Mouse (Mus musculus) small intestine, adult 2 months (tissue): ENCODE measurements around the gene Cd164l2. TPM values are rescaled to one million over a fixed set of nuclear protein-coding genes. Genes with fewer than 3 reads are reported as not detected.

ENCODE experiments used
- H3K27ac ChIP-seq: fragments of 200-500 bp; 2 replicates; pipeline ENCODE4 v1.5.1; 2012; ENCODE audit warnings: low read depth, low read length, control low read depth, inconsistent platforms; ENCODE audit not compliant: insufficient read depth
- H3K27me3 ChIP-seq: fragments of 200-500 bp; 2 replicates; pipeline ENCODE4 v1.6.1; 2012; ENCODE audit warnings: mild to moderate bottlenecking, moderate library complexity, low read length, inconsistent platforms; ENCODE audit not compliant: control insufficient read depth, insufficient read depth
- H3K36me3 ChIP-seq: fragments of 200-500 bp; 2 replicates; pipeline ENCODE4 v1.6.1; 2012; ENCODE audit warnings: mild to moderate bottlenecking, low read length, control low read depth, inconsistent platforms; ENCODE audit not compliant: control insufficient read depth, insufficient read depth
- H3K4me1 ChIP-seq: fragments of 200-500 bp; 2 replicates; pipeline ENCODE4 v1.6.1; 2012; ENCODE audit warnings: low read length, inconsistent platforms, mixed read lengths; ENCODE audit not compliant: control insufficient read depth, insufficient read depth, insufficient read length
- H3K4me3 ChIP-seq: fragments of 200-500 bp; 2 replicates; pipeline ENCODE4 v1.5.1; 2012; ENCODE audit warnings: low read depth, mild to moderate bottlenecking, control low read depth, inconsistent platforms, low read length, moderate library complexity
- CTCF ChIP-seq: fragments of 200-500 bp; IDR thresholded peaks from 2 replicates; pipeline ENCODE4 v1.5.1; 2012; ENCODE audit warnings: low read depth, mild to moderate bottlenecking, control low read depth, inconsistent platforms, low read length, moderate library complexity, mixed read lengths; ENCODE audit not compliant: insufficient replicate concordance, insufficient read length; ENCODE audit errors: extremely low read depth
- POLR2A ChIP-seq: fragments of 200-500 bp; IDR thresholded peaks from 2 replicates; pipeline ENCODE4 v1.6.1; 2012; ENCODE audit warnings: low read depth, mild to moderate bottlenecking, control low read depth, inconsistent platforms, low read length, moderate library complexity
- WGBS: fragments of 180-500 bp; shearing (Covaris S2); methylation state at CpG from one replicate; pipeline ENCODE4 v1.1.7; 2018; 5-methylcytosine and 5-hydroxymethylcytosine counted together
- polyA plus RNA-seq: library from polyadenylated mRNA; depleted of rRNA; stranded (reverse); fragments of >200 nt; gene quantifications from 2 replicates; pipeline ENCODE4 v1.2.3, GENCODE M21; 2012

Gene Cd164l2
- polyA plus RNA-seq, 1 experiment = 0.61 TPM

GRCm38 (mm10) chr4:133257230-133257629 is 45.3 kb downstream of the Cd164l2 start:
- peaks cover 22% of the 10 kb centered on the region for H3K4me1 ChIP-seq
- H3K27ac ChIP-seq = no peak overlapping the region; the same call in 1 of the 2 replicates
- H3K27me3 ChIP-seq = no peaks in the 10 kb centered on the region
- no peaks in the 10 kb centered on the region; the same call in 1 of the 2 replicates for H3K36me3 ChIP-seq
- TF ChIP-seq POLR2A = no peak
- no peak for TF ChIP-seq CTCF
- H3K4me3 ChIP-seq = peak overlapping the region; percentile 49
- 24% methylated on average over 12 of the region's 12 CpGs for WGBS

- WGBS = 26% methylated on average over 12 of the region's 12 CpGs
- Histone ChIP-seq H3K27ac (peak overlapping the region; percentile 20; the same call in 1 of the 2 replicates), H3K27me3 (no peaks in the 10 kb centered on the region), H3K4me1 (peaks cover 22% of the 10 kb centered on the region), H3K36me3 (no peaks in the 10 kb centered on the region), H3K4me3 (no peak overlapping the region)
- TF ChIP-seq POLR2A (0 out of 2 replicates have a peak, but pooled peaks have one; percentile 19), CTCF (no peak)
These were observed 46.0 kb downstream of the Cd164l2 start for GRCm38 (mm10) chr4:133257798-133258408.

- H3K36me3 ChIP-seq = peaks cover 19% of the 10 kb centered on the region
- H3K4me1 ChIP-seq = peaks cover 15% of the 10 kb centered on the region
- H3K27ac ChIP-seq = no peak overlapping the region
- peak overlapping the region; percentile 51; the same call in 1 of the 2 replicates for H3K4me3 ChIP-seq
- TF ChIP-seq POLR2A (no peak), CTCF (no peak)
- WGBS = 66% methylated on average over 10 of the region's 10 CpGs
- H3K27me3 ChIP-seq = no peaks in the 10 kb centered on the region
These were observed 49.9 kb downstream of the Cd164l2 start for GRCm38 (mm10) chr4:133261641-133262374.

- 59% methylated on average over 7 of the region's 7 CpGs for WGBS
- no peak for TF ChIP-seq POLR2A
- no peak for TF ChIP-seq CTCF
- H3K27me3 ChIP-seq = no peaks in the 10 kb centered on the region
- H3K36me3 ChIP-seq = peaks cover 23% of the 10 kb centered on the region
- H3K4me3 ChIP-seq = peak overlapping the region; percentile 51
- H3K27ac ChIP-seq = no peak overlapping the region
- H3K4me1 ChIP-seq = peaks cover 10% of the 10 kb centered on the region
These were observed 50.4 kb downstream of the Cd164l2 start for GRCm38 (mm10) chr4:133262375-133262765.

GRCm38 (mm10) chr4:133262882-133263281 is 51.0 kb downstream of the Cd164l2 start, which contains the start of gene Sytl1:
Sytl1 (minus strand) TSS chr4:133263113.
- Histone ChIP-seq H3K4me3 (peak within 1 kb of the TSS; percentile 51), H3K27ac (peak within 1 kb of the TSS; percentile 10; the same call in 1 of the 2 replicates), H3K4me1 (peaks cover 5% of the 10 kb centered on the region), H3K27me3 (no peaks in the 10 kb centered on the region), H3K36me3 (peaks cover 28% of the 10 kb centered on the region)
- 15% methylated on average over 7 of the region's 7 CpGs for WGBS
- no peak for TF ChIP-seq CTCF
- no peak; the same call in 1 of the 2 replicates for TF ChIP-seq POLR2A

- no peak overlapping the region for H3K27ac ChIP-seq
- TF ChIP-seq POLR2A = no peak
- no peak for TF ChIP-seq CTCF
- no peaks in the 10 kb centered on the region for H3K27me3 ChIP-seq
- 82% methylated on average over 5 of the region's 5 CpGs for WGBS
- H3K4me3 ChIP-seq = no peak overlapping the region
- H3K36me3 ChIP-seq = peaks cover 37% of the 10 kb centered on the region
- H3K4me1 ChIP-seq = 0 out of 2 replicates have a peak, but pooled peaks cover 3% of the 10 kb centered on the region
These were observed 51.8 kb downstream of the Cd164l2 start for GRCm38 (mm10) chr4:133263756-133264155.

- TF ChIP-seq CTCF = no peak
- no peak for TF ChIP-seq POLR2A
- Histone ChIP-seq H3K4me3 (no peak overlapping the region), H3K27ac (no peak overlapping the region), H3K36me3 (peaks cover 44% of the 10 kb centered on the region), H3K27me3 (no peaks in the 10 kb centered on the region), H3K4me1 (0 out of 2 replicates have a peak, but pooled peaks cover 3% of the 10 kb centered on the region)
- 77% methylated on average over 2 of the region's 2 CpGs for whole genome bisulfite sequencing
These were observed 52.6 kb downstream of the Cd164l2 start for GRCm38 (mm10) chr4:133264559-133264958.

- no peak overlapping the region for H3K27ac ChIP-seq
- 88% methylated on average over 3 of the region's 3 CpGs for WGBS
- H3K27me3 ChIP-seq = no peaks in the 10 kb centered on the region
- H3K4me3 ChIP-seq = no peak overlapping the region
- 0 out of 2 replicates have a peak, but pooled peaks cover 3% of the 10 kb centered on the region for H3K4me1 ChIP-seq
- peaks cover 47% of the 10 kb centered on the region for H3K36me3 ChIP-seq
- TF ChIP-seq CTCF (no peak), POLR2A (no peak)
These were observed 53.4 kb downstream of the Cd164l2 start for GRCm38 (mm10) chr4:133265297-133265696.
